Mouse (Mus musculus) ES-Bruce4 (cell line): ENCODE measurements around the gene Ppm1l.

Experiments used
- CTCF ChIP-seq: IDR thresholded peaks from one replicate; pipeline ENCODE4 v1.8.1; 2011; ENCODE audit warnings: low read depth, low read length
- POLR2A ChIP-seq: IDR thresholded peaks from one replicate; pipeline ENCODE4 v1.8.1; 2011; ENCODE audit warnings: low read length; ENCODE audit not compliant: insufficient read depth

DNA sequence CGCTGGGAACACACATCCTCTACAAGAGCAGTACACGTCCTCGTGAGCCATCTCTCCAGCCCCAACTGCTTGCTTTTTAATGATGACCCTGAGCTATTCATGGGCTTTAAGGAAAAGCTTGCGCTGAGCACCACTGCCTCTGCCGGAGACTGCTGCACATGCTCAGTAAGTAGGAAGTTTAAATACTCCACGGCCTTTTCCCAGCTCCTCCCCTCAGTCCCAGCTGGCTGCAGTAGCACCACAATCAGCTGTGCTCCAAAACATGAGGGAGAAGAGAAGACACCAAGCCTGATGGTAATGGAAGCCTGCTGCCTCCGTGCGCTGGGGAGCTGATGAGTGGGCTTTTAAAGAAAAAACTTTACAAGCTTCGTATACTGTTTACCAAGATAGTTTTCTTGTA, 277.4 kb downstream of the Ppm1l start:
- no peak for TF ChIP-seq CTCF
- TF ChIP-seq POLR2A, result no peak
